ENCODE assay signal across 8 mouse cellular contexts in the genomic region with DNA sequence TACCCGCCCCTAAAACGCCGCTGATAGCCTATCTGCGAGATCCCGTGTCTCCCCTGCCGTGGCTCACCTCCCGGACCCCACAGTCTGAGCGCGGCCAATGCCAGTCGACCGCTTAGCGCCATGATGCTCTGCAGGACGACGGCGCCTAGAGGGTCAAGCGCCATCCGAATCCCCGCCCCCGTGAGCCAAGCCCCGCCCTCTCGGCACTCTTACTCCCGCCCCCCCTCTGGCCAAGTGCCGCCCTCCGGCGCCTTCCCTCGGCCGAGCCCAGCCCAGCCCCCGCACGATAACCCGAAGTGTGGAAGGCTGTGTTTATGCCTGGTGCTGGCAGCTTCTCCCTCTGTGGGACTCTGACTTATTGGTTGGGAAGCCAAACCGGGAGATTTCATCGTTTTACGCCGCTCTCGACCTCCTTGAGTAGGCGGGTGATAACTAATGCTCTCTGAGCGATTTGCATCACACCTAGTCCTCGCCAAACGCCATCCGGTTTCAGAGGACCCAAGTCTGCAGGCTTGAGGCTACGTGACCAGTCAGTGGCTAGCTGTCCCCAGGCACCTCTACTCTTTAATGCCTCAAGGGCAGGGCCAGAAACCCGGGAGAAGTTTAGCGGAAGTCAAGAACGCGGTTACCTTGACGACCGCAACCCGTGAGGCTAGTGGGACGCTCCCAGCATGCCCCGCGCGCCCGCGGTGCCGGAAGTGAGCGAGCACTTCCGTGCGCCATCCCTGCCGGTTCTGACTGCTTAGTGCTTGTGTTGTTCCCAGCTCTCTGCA. TPM values are rescaled to one million over a fixed set of nuclear protein-coding genes. Genes with fewer than 3 reads are reported as not detected.
DNase-seq lines count a peak whose midpoint lies in the region; ATAC-seq and TF ChIP-seq lines count a peak whose summit lies in the region.

A gene (plus strand): TSS at position 273 of the 773 bp plus-strand sequence.
A gene (minus strand): TSS at position 614 of the 773 bp plus-strand sequence.

- H3K27me3 ChIP-seq in embryonic facial prominence, embryonic 13.5 days, result no peaks in the 10 kb centered on the region
- H3K27me3 ChIP-seq in heart, adult 2 months (ENCODE audit: control insufficient read depth, insufficient read depth, low read length), result no peaks in the 10 kb centered on the region
- H3K27me3 ChIP-seq in limb, embryonic 13.5 days, result no peaks in the 10 kb centered on the region
- H3K27me3 ChIP-seq in midbrain, embryonic 16.5 days (ENCODE audit: control insufficient read depth, insufficient read depth, low read depth, low read length), result no peaks in the 10 kb centered on the region

- H3K27ac ChIP-seq in embryonic facial prominence, embryonic 13.5 days, result peak within 1 kb of the TSS; percentile 86
- H3K27ac ChIP-seq in heart, adult 2 months, result peak within 1 kb of the TSS; percentile 91
- H3K27ac ChIP-seq in limb, embryonic 13.5 days, result peak within 1 kb of the TSS; percentile 76
- H3K27ac ChIP-seq in midbrain, embryonic 16.5 days (ENCODE audit: low read length), result peak within 1 kb of the TSS; percentile 93

- H3K4me2 ChIP-seq in embryonic facial prominence, embryonic 13.5 days, result peak within 1 kb of the TSS; percentile 66
- peak within 1 kb of the TSS; percentile 73 for H3K4me2 ChIP-seq in limb, embryonic 13.5 days (replicated peaks)
- H3K4me2 ChIP-seq in midbrain, embryonic 16.5 days (ENCODE audit: low read length), result peak within 1 kb of the TSS; percentile 71

- WGBS in embryonic facial prominence, embryonic 13.5 days, result under 1% methylated on average over 57 of the region's 59 CpGs
- under 1% methylated on average over 59 of the region's 59 CpGs for WGBS in heart, adult 2 months
- WGBS in limb, embryonic 13.5 days, result under 1% methylated on average over 59 of the region's 59 CpGs
- WGBS in midbrain, embryonic 16.5 days, result under 1% methylated on average over 57 of the region's 59 CpGs

- intact Hi-C loops in heart, adult 2 months (cut with DNase I), result loop anchor here (1.0 to 5.0 kb wide), 2 partner anchors 25 to 35 kb away; a partner anchor contains a TSS

- TF ChIP-seq CTCF in heart, adult 2 months (IDR thresholded peaks at IDR 0.05), result peak; percentile 6; the same call in 1 of the 2 replicates

- H3K9ac ChIP-seq in embryonic facial prominence, embryonic 13.5 days, result peak within 1 kb of the TSS; percentile 89
- H3K9ac ChIP-seq in heart, adult 2 months (ENCODE audit: low read depth, low read length), result peak within 1 kb of the TSS; percentile 83
- peak within 1 kb of the TSS; percentile 81 for H3K9ac ChIP-seq in limb, embryonic 13.5 days
- peak within 1 kb of the TSS; percentile 82 for H3K9ac ChIP-seq in midbrain, embryonic 16.5 days (ENCODE audit: low read depth, low read length)

- H3K9me3 ChIP-seq in embryonic facial prominence, embryonic 13.5 days, result no peaks in the 10 kb centered on the region
- no peaks in the 10 kb centered on the region for H3K9me3 ChIP-seq in limb, embryonic 13.5 days
- no peaks in the 10 kb centered on the region for H3K9me3 ChIP-seq in midbrain, embryonic 16.5 days (replicated peaks; ENCODE audit: control insufficient read depth, low read length, poor library complexity, severe bottlenecking)

- H3K4me1 ChIP-seq in embryonic facial prominence, embryonic 13.5 days, result peaks cover 17% of the 10 kb centered on the region
- H3K4me1 ChIP-seq in heart, adult 2 months (ENCODE audit: control insufficient read depth, insufficient read depth, low read length), result peaks cover 2% of the 10 kb centered on the region
- peaks cover 21% of the 10 kb centered on the region for H3K4me1 ChIP-seq in limb, embryonic 13.5 days
- peaks cover 16% of the 10 kb centered on the region for H3K4me1 ChIP-seq in midbrain, embryonic 16.5 days (ENCODE audit: control insufficient read depth, insufficient read depth, low read length)

- no peaks in the 10 kb centered on the region; the same call in 1 of the 2 replicates for H3K79me2 ChIP-seq in heart, adult 2 months (replicated peaks; ENCODE audit: control insufficient read depth, insufficient read depth, low read length)

- DNase-seq in 3134 (ENCODE audit: extremely low read depth, insufficient read length, low spot score), result peak; percentile 95
- peak; percentile 95 to 98 for DNase-seq in adrenal gland, postnatal 36 days
- DNase-seq in heart, adult 2 months, result peak; percentile 95
- peak; percentile 93 to 94 for DNase-seq in kidney, adult 8-10 months
- peak; percentile 95 to 98 for DNase-seq in spleen, postnatal 10 days (ENCODE audit: low spot score in 2 of 2)

- TF ChIP-seq POLR2A in heart, adult 2 months (IDR thresholded peaks at IDR 0.05; ENCODE audit: insufficient read depth, low read depth, low read length), result peak; percentile 64

- peak; percentile 91 for ATAC-seq in embryonic facial prominence, embryonic 13.5 days (ENCODE audit: insufficient number of reproducible peaks, insufficient read depth, low FRiP score, low TSS enrichment, low read depth)
- ATAC-seq in limb, embryonic 13.5 days (ENCODE audit: low FRiP score, low read depth), result peak; percentile 96
- ATAC-seq in midbrain, embryonic 16.5 days, result peak; percentile 97

- H3K36me3 ChIP-seq in embryonic facial prominence, embryonic 13.5 days, result peaks cover 33% of the 10 kb centered on the region
- no peaks in the 10 kb centered on the region for H3K36me3 ChIP-seq in heart, adult 2 months (ENCODE audit: control insufficient read depth, insufficient read depth, low read length)
- peaks cover 40% of the 10 kb centered on the region for H3K36me3 ChIP-seq in limb, embryonic 13.5 days
- H3K36me3 ChIP-seq in midbrain, embryonic 16.5 days (ENCODE audit: control insufficient read depth, insufficient read depth, low read length), result peaks cover 10% of the 10 kb centered on the region

- TF ChIP-seq EP300 in heart, adult 2 months (IDR thresholded peaks at IDR 0.05; ENCODE audit: insufficient read depth, low read depth, low read length), result 0 out of 2 replicates have a peak, but pooled peaks have one; percentile 22

- peak within 1 kb of the TSS; percentile 96 for H3K4me3 ChIP-seq in embryonic facial prominence, embryonic 13.5 days
- H3K4me3 ChIP-seq in heart, adult 2 months, result peak within 1 kb of the TSS; percentile 72
- H3K4me3 ChIP-seq in limb, embryonic 13.5 days, result peak within 1 kb of the TSS; percentile 95
- peak within 1 kb of the TSS; percentile 94 for H3K4me3 ChIP-seq in midbrain, embryonic 16.5 days (ENCODE audit: low read depth, low read length)

RNA-seq across cellular contexts. Expression of the first gene that starts in this region (rescaled TPM):
- 100 to 1,000 TPM; 118 to 127 TPM for total RNA-seq in adrenal gland, postnatal 36 days (2021)
- 237 and 261 TPM in 2 replicates for polyA plus RNA-seq in embryonic facial prominence, embryonic 13.5 days (2015; fragmentation: Nextera tagmentation; extraction: Ambion mirVana)
- 10 to 100 TPM; 72.6 to 86.1 TPM for total RNA-seq in heart, adult 2 months (2021)
- 50.8 and 71.0 TPM in 2 replicates for polyA plus RNA-seq in heart, adult 2 months (2012; rRNA removed)
- polyA plus RNA-seq in limb, embryonic 13.5 days (2015; fragmentation: Nextera tagmentation; extraction: Ambion mirVana), result 251 and 252 TPM in 2 replicates
- polyA plus RNA-seq in midbrain, embryonic 16.5 days (2015; fragmentation: Nextera tagmentation; extraction: Ambion mirVana), result 260 and 268 TPM in 2 replicates

RNA-seq across cellular contexts. Expression of the second gene that starts in this region (rescaled TPM):
- 10 to 100 TPM; 31.3 to 33.8 TPM for total RNA-seq in adrenal gland, postnatal 36 days (2021)
- 24.8 and 28.9 TPM in 2 replicates for polyA plus RNA-seq in embryonic facial prominence, embryonic 13.5 days (2015; fragmentation: Nextera tagmentation; extraction: Ambion mirVana)
- total RNA-seq in heart, adult 2 months (2021), result 10 to 100 TPM; 53.1 to 60.6 TPM
- 86.9 and 100 TPM in 2 replicates for polyA plus RNA-seq in heart, adult 2 months (2012; rRNA removed)
- 29.6 and 30.1 TPM in 2 replicates for polyA plus RNA-seq in limb, embryonic 13.5 days (2015; fragmentation: Nextera tagmentation; extraction: Ambion mirVana)
- 49.1 and 58.2 TPM in 2 replicates for polyA plus RNA-seq in midbrain, embryonic 16.5 days (2015; fragmentation: Nextera tagmentation; extraction: Ambion mirVana)

Comparison
In these comparisons a context has a peak if more than half of its experiments do, and no peak if none do; other contexts are left out.
1. Peak in every context shown above with its lines: DNase-seq, ATAC-seq, H3K4me3 ChIP-seq and H3K27ac ChIP-seq.